Mouse (Mus musculus) spleen, postnatal 4 days (tissue): ENCODE results near the gene Gm20821.
"Not testable (repeated sequence)": the region's sequence is repeated elsewhere in the genome, so short reads cannot be mapped to it uniquely, and the experiment has no call there.

ENCODE experiments used
- DNase-seq, 2 experiments: peaks; one replicate each; pipeline ENCODE4 v3.0.0; 2022; ENCODE audit warnings: low spot score in 2 of 2

Gm20821 gene

GRCm38 (mm10) chrY:9781504-9781903 is at the start of gene Gm20821:
Gm20821 (plus strand) TSS chrY:9781804.
- not testable (repeated sequence) for DNase-seq
